Mouse (Mus musculus) small intestine, adult 2 months (tissue): Measurements from ENCODE around the gene Gm4763.
"Not testable (repeated sequence)": the region's sequence is repeated elsewhere in the genome, so short reads cannot be mapped to it uniquely, and the experiment has no call there.

ENCODE experiments used
- CTCF ChIP-seq: fragments of 200-500 bp; IDR thresholded peaks from 2 replicates; pipeline ENCODE4 v1.5.1; 2012; ENCODE audit warnings: low read depth, mild to moderate bottlenecking, control low read depth, inconsistent platforms, low read length, moderate library complexity, mixed read lengths; ENCODE audit not compliant: insufficient replicate concordance, insufficient read length; ENCODE audit errors: extremely low read depth
- POLR2A ChIP-seq: fragments of 200-500 bp; IDR thresholded peaks from 2 replicates; pipeline ENCODE4 v1.6.1; 2012; ENCODE audit warnings: low read depth, mild to moderate bottlenecking, control low read depth, inconsistent platforms, low read length, moderate library complexity

DNA sequence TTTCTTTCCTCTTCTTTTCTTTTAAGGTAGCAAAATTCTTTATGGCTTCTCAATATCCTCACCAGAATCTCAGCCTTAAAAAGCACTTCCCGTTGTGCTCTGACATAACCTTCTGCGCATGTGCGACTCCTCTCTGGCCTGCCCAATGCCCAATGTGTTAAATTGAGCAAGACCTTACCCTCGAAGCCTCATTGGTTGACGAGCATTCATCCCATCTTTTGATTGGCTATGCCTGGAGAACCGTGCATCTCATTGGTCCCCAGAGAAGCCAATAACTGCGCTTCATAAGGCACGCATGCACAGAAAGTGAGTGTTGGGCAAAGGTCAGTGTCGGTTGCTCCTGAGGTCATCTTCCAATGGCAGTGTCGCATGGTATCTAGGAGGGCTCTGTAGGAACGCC lies at the start of gene Gm4763:
- TF ChIP-seq CTCF, POLR2A: not testable (repeated sequence)
